Mouse (Mus musculus) liver, embryonic 15.5 days (tissue): ENCODE data around the gene Txndc11. TPM values are rescaled to one million over a fixed set of nuclear protein-coding genes. Genes with fewer than 3 reads are reported as not detected.

Experiments
- ATAC-seq: fragments of 200-750 bp; cut with Nextera tagmentation; 2 replicates; pipeline ENCODE4 v1.8.0; 2017; ENCODE audit warnings: moderate number of reproducible peaks, mild to moderate bottlenecking, moderate library complexity; ENCODE audit not compliant: insufficient read depth
- H3K27ac ChIP-seq: fragments of 300-500 bp; sonication (generic); replicated peaks from 2 replicates; pipeline ENCODE4 v1.5.1; 2015; ENCODE audit warnings: mild to moderate bottlenecking, inconsistent platforms
- H3K27me3 ChIP-seq: fragments of 300-500 bp; sonication (generic); 2 replicates; pipeline ENCODE4 v1.6.1; 2015; ENCODE audit warnings: mild to moderate bottlenecking, inconsistent platforms
- H3K36me3 ChIP-seq: fragments of 300-500 bp; sonication (generic); replicated peaks from 2 replicates; pipeline ENCODE4 v1.6.1; 2015; ENCODE audit warnings: moderate library complexity, mild to moderate bottlenecking, inconsistent platforms
- H3K4me1 ChIP-seq: fragments of 300-500 bp; sonication (generic); replicated peaks from 2 replicates; pipeline ENCODE4 v1.6.1; 2015; ENCODE audit warnings: inconsistent platforms
- H3K4me2 ChIP-seq: fragments of 300-500 bp; sonication (generic); 2 replicates; pipeline ENCODE4 v1.6.1; 2015; ENCODE audit warnings: moderate library complexity, mild to moderate bottlenecking, inconsistent platforms
- H3K4me3 ChIP-seq: fragments of 300-500 bp; sonication (generic); replicated peaks from 2 replicates; pipeline ENCODE4 v1.5.1; 2015; ENCODE audit warnings: mild to moderate bottlenecking, inconsistent platforms
- H3K9ac ChIP-seq: fragments of 300-500 bp; sonication (generic); 2 replicates; pipeline ENCODE4 v1.6.1; 2015; ENCODE audit warnings: moderate library complexity, mild to moderate bottlenecking, inconsistent platforms
- H3K9me3 ChIP-seq: fragments of 300-500 bp; sonication (generic); replicated peaks from 2 replicates; pipeline ENCODE4 v1.6.1; 2016; ENCODE audit warnings: inconsistent platforms
- WGBS: fragments of 180-500 bp; shearing (Covaris S2); methylation state at CpG from one replicate; pipeline ENCODE4 v1.1.7; 2015; ENCODE audit warnings: mixed read lengths; ENCODE audit not compliant: insufficient replicate concordance; 5-methylcytosine and 5-hydroxymethylcytosine counted together
- microRNA-seq: library from miRNA; unstranded; fragments of <30 nt; microRNA quantifications from one replicate; pipeline ENCODE4, GENCODE M21; 2016
- polyA plus RNA-seq: library from polyadenylated mRNA; unstranded; fragments of >200 nt; fragmentation: Nextera tagmentation; extraction: Ambion mirVana; gene quantifications from 2 replicates; pipeline ENCODE4 v1.2.1, GENCODE M21; 2015

Txndc11 gene
- polyA plus RNA-seq, 1 experiment from 2014 or later = 15.7 TPM

DNA sequence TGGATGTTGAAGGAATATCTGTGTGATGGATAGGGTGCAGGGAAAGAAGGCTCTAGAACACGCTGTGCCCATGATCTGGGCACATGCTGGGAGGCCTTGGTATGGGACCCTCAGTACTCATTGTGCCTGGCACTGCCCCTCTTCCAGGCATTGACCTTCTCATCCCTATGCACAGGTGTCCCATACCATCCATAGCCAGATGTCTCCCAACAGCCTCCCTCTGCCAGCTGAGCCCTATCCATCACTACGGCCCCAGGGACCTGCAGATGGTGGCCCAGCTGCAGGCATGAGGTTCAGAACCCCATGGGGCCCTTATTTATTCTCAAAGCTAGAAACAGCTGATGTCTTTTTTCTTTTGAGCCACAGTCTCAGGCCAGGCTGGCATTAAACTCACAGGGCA, 93.8 kb downstream of the Txndc11 start:
- H3K4me3 ChIP-seq = no peak overlapping the region
- no peaks in the 10 kb centered on the region for H3K9me3 ChIP-seq
- H3K4me1 ChIP-seq = no peaks in the 10 kb centered on the region
- H3K36me3 ChIP-seq = no peaks in the 10 kb centered on the region
- no peaks in the 10 kb centered on the region for H3K27me3 ChIP-seq
- H3K27ac ChIP-seq = no peak overlapping the region
- H3K4me2 ChIP-seq = no peak overlapping the region
- 60% methylated on average over 2 of the region's 2 CpGs for WGBS
- no peak for ATAC-seq
- H3K9ac ChIP-seq = no peak overlapping the region

DNA sequence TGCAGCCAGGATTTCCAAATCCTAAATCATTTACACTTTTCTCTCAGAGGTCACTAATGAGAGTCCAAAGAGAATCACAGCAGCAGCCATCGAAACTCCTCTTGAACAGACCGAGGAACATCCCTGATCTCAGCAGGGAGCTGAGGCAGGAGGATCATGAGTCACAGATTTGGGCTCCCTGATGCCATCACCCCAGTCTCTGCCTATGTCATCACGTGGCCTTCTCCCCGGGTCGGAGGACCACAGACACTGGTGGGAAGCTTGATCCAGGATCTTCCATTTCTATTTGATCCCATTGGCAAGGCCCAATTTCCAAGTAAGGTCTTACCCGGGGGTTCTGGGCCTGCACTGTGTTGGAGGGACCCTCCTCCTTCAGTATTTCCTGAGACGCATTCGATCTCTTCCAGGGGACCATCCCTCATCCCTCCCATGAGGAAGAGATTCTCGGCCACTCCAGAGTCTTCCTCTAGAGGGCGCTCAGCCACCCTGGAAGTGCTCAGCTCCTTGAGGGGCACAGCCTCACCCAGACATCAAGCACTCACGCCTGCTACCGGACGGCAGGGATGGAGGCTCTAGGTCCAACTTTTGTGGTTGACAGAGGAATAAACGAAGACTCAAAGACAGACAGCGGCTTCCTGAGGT, 98.5 kb downstream of the Txndc11 start:
- no peak for ATAC-seq
- WGBS = 18% methylated on average over 15 of the region's 15 CpGs
- H3K9me3 ChIP-seq = no peaks in the 10 kb centered on the region
- H3K4me1 ChIP-seq = no peaks in the 10 kb centered on the region
- no peak overlapping the region for H3K9ac ChIP-seq
- no peaks in the 10 kb centered on the region for H3K27me3 ChIP-seq
- H3K27ac ChIP-seq = no peak overlapping the region
- H3K36me3 ChIP-seq = no peaks in the 10 kb centered on the region
- H3K4me2 ChIP-seq = no peak overlapping the region
- no peak overlapping the region for H3K4me3 ChIP-seq

DNA sequence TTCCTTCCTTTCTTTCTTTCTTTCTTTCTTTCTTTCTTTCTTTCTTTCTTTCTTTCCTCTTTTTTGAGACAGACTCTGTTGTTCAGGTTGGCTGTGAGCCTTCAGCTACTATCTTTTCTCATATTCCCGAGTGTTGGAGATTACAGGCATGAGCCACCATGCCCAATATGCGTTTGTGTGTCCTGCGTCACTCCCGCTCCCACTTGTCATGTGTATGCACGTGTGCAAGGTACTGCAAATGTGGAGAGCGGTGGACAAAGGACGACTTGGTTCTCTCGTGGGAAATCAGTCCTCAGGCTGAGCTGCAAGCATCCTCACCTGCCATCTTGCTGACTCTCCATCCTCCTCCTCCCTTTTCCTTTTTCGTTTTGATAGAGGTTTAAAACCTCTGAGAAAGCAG, 99.2 kb downstream of the Txndc11 start:
- H3K27ac ChIP-seq = no peak overlapping the region
- no peaks in the 10 kb centered on the region for H3K9me3 ChIP-seq
- no peaks in the 10 kb centered on the region for H3K36me3 ChIP-seq
- H3K9ac ChIP-seq = no peak overlapping the region
- H3K4me1 ChIP-seq = no peaks in the 10 kb centered on the region
- 66% methylated on average over 9 of the region's 9 CpGs for WGBS
- no peaks in the 10 kb centered on the region for H3K27me3 ChIP-seq
- no peak overlapping the region for H3K4me2 ChIP-seq
- ATAC-seq = no peak
- no peak overlapping the region for H3K4me3 ChIP-seq

DNA sequence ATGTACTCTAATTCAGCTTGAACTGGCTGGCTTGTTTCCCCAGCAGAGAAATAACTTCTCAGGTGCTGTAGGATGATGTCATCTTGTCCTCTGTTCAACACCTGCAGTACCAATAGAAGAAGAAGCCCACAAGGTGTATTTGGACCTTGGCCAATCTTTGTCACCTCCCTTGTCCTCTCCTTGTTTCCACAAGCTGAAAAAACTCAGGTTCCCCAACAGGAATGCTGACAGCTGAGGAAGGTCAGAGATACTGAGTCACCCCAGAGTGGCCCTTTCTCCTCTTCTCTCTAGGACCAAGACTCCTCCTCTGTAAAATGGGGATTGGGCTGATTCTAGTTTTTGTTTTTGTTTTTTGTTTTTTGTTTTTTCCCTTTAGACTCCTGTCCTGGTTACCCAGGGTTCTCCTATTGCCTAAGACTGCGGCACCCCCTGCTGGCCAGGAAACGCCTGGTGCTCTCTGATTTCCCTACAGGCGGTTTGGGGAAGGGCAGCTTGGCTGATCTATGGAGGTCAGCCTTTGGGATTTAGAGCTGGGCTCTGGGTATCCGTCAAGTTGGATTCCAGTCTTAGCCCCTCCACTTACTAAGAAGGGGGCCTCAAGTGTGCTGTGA, 100.2 kb downstream of the Txndc11 start:
- H3K9me3 ChIP-seq = no peaks in the 10 kb centered on the region
- ATAC-seq = no peak
- H3K4me1 ChIP-seq = no peaks in the 10 kb centered on the region
- no peak overlapping the region for H3K4me3 ChIP-seq
- H3K4me2 ChIP-seq = no peak overlapping the region
- no peaks in the 10 kb centered on the region for H3K27me3 ChIP-seq
- H3K9ac ChIP-seq = no peak overlapping the region
- no peak overlapping the region for H3K27ac ChIP-seq
- WGBS = 0% methylated on average over 4 of the region's 4 CpGs
- H3K36me3 ChIP-seq = no peaks in the 10 kb centered on the region

DNA sequence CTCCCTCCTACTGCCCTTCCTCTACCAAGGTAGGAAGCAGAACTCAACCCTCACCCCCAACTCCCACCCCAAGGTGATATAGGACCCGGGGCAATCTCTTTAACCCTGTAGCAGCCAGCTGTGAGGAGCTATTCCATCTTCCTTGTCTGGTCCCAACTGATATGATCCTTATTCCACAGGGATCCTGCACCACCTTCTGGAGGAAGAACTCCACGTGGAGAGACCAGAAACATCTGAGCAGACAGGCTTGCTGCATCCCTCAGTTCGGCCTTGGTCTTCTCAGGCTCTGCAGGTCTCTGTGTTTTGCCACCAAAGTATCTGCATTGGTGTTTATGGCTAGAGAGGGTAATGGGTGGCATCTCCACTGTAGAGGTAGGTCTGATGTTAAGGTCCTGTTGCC, 103.1 kb downstream of the Txndc11 start:
- H3K36me3 ChIP-seq = no peaks in the 10 kb centered on the region
- WGBS = 39% methylated on average over 3 of the region's 3 CpGs

DNA sequence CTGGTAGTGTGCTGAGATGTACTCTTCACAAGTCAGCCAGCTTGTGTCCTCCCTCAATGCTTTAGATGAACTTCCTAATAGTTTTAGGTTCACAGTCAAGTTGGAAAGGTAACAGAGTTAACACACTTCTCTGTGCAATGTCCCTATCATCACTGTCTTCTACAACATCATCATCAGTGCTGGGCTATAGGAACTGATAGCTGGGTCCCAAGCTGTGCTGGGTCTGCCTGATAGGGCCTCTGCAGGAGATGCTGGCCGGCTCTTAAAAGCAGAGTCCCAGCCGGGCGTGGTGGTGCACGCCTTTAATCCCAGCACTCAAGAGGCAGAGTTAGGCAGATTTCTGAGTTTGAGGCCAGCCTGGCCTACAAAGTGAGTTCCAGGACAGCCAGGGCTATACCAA, 103.6 kb downstream of the Txndc11 start:
- 26% methylated on average over 4 of the region's 4 CpGs for WGBS
- no peak for ATAC-seq
- no peak overlapping the region for H3K4me2 ChIP-seq

More for the DNA sequence above, 103.1 kb downstream of the Txndc11 start:
- no peaks in the 10 kb centered on the region for H3K9me3 ChIP-seq
- no peak overlapping the region for H3K4me2 ChIP-seq
- no peak for ATAC-seq
- H3K4me1 ChIP-seq = no peaks in the 10 kb centered on the region
- H3K4me3 ChIP-seq = no peak overlapping the region
- H3K27me3 ChIP-seq = no peaks in the 10 kb centered on the region
- no peak overlapping the region for H3K27ac ChIP-seq
- H3K9ac ChIP-seq = no peak overlapping the region

DNA sequence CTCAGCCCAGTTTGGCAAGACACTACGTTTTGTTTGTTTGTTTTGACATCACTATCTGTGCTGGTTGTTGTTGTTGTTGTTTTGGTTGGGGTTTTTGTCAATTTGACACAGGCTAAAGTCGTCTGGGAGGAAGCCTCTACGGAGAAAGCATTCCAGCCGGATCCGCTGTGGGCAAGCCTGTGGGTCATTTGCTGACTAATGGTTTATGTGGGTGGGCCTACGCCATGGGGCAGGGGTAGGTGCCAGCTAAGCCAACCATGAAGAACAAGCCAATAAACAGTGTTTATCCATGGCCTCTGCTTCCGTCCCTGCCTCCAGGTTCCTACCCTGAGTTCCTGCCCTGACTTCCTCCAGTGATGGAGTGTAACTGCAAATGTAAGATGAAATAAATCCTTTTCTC, 106.2 kb downstream of the Txndc11 start:
- ATAC-seq = no peak
- H3K27ac ChIP-seq = no peak overlapping the region
- H3K9me3 ChIP-seq = no peaks in the 10 kb centered on the region
- no peak overlapping the region for H3K4me2 ChIP-seq
- H3K36me3 ChIP-seq = no peaks in the 10 kb centered on the region
- H3K9ac ChIP-seq = no peak overlapping the region
- 64% methylated on average over 7 of the region's 7 CpGs for WGBS
- no peak overlapping the region for H3K4me3 ChIP-seq
- H3K4me1 ChIP-seq = no peaks in the 10 kb centered on the region
- H3K27me3 ChIP-seq = no peaks in the 10 kb centered on the region

More for the DNA sequence above, 103.6 kb downstream of the Txndc11 start:
- Histone ChIP-seq H3K9ac (no peak overlapping the region), H3K27ac (no peak overlapping the region), H3K4me1 (no peaks in the 10 kb centered on the region), H3K9me3 (no peaks in the 10 kb centered on the region), H3K27me3 (no peaks in the 10 kb centered on the region), H3K36me3 (no peaks in the 10 kb centered on the region), H3K4me3 (no peak overlapping the region)

Small RNA genes within 50 kb of the gene (microRNA-seq; reads per million reads assigned to microRNA genes)
- 206 reads per million, percentile 60 among the genes with 10 or more reads in this experiment for gene Gm23935

Other genes with a start within 250 kb of the Txndc11 start
- 2.4 and 2.6 TPM in 2 replicates for gene Snn, start 73.7 kb downstream of the Txndc11 start, polyA plus RNA-seq
- gene Litaf, start 68.5 kb downstream of the Txndc11 start, polyA plus RNA-seq = 39.3 and 44.5 TPM in 2 replicates
- 33.2 and 38.4 TPM in 2 replicates for gene Zc3h7a, start 41.7 kb upstream of the Txndc11 start, polyA plus RNA-seq
- 75.3 and 84.3 TPM in 2 replicates for gene Rsl1d1, start 68.7 kb upstream of the Txndc11 start, polyA plus RNA-seq
- 35.3 and 38.5 TPM in 2 replicates for gene Gspt1, start 119.7 kb upstream of the Txndc11 start, polyA plus RNA-seq
- not detected in 2 replicates for gene Tnfrsf17, start 179.2 kb upstream of the Txndc11 start, polyA plus RNA-seq
- 4.0 and 4.1 TPM in 2 replicates for gene Snx29, start 188.3 kb upstream of the Txndc11 start, polyA plus RNA-seq